Mouse (Mus musculus) T-helper 17 cell (primary cell): ENCODE data around the gene Golga3.

ENCODE experiments used
- in situ Hi-C, 2 experiments: fragments of 300-600 bp; cut with MboI, MseI; formaldehyde crosslinking; loops; 1 replicate in 1 of 2; 2 replicates in 1 of 2; pipeline ENCODE4 v1.15.1; 2025; ENCODE audit warnings: high pct_unique_total_duplicates in 2 of 2

The Golga3 gene

DNA sequence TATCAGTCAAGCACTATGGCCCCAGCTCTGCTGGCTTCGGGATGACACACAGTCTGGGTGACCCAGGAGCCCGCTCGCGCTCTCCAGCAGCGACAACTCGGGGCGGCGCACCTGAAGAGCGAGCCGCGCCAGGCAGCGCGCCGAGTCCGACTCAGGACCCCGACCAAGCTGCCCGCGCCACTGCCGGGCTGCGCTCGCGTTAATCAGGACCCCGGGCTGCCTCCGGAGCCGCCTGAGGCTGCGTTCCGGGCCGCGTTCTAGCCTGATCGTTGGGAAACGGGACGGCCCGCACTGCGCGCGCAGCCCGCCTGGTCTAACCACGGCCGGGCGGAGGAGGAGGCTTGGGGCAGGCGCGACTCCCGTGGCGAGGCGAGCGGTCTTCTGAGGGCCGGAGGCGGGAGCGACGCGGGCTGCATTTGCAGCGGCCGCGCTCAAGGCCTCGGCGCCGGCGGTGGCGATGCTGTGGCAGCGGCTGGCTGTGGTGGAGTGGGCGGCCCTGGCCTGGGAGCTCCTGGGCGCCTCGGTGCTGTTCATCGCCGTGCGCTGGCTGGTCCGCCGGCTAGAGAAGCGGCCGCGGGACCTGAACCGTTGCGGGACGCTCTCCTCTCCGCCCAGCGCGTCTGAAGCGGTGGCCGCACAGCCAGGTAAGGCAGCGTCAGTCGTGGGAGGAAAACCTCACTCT, 54.4 kb downstream of the Golga3 start, which contains the start of gene Ankle2:
TSS of gene Ankle2 (plus strand) at position 225 of the 682 bp plus-strand sequence.
- in situ Hi-C loops = loop anchor here in 1 of 2 experiments (5.0 kb wide), 1 partner anchor 41 kb away; no protein-coding TSS in a partner anchor

DNA sequence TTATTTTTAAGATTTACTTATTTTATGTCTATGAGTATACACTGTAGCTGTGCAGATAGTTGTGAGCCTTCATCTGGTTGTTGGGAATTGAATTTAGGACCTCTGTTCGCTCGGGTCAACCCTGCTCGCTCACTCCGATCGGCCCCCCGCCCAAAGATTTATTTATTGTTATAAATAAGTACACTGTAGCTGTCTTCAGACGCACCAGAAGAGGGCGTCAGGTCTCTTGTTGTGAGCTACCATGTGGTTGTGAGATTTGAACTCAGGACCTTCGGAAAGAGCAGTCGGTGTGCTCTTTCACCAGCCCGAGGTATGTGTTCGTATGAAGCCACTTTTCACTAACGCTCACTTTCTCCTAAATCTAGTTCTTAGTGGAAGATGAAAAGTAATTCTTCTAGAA, 55.1 kb downstream of the Golga3 start:
- in situ Hi-C loops = loop anchor here in 1 of 2 experiments (5.0 kb wide), 1 partner anchor 41 kb away; no protein-coding TSS in a partner anchor

DNA sequence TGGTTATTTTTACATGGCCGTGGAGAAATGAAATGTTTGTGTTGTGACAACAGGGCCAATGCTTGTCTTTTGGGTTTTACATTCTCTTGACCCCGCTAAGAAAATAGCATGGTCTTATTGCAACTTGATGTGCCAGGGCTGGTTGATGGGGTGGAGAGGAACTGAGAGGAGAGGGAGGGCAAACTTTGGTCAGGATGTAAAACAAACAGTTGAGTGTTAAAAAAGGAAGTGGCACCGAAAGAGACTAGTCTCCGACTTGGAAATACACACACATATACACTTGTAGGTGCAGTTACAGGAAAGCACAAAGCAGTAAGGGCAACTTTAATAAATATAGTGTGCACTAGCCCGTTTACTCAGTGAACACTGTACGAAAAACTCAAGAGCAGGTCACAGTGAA, 55.8 kb downstream of the Golga3 start:
- in situ Hi-C loops = loop anchor here in 1 of 2 experiments (5.0 kb wide), 1 partner anchor 40 kb away; no protein-coding TSS in a partner anchor

DNA sequence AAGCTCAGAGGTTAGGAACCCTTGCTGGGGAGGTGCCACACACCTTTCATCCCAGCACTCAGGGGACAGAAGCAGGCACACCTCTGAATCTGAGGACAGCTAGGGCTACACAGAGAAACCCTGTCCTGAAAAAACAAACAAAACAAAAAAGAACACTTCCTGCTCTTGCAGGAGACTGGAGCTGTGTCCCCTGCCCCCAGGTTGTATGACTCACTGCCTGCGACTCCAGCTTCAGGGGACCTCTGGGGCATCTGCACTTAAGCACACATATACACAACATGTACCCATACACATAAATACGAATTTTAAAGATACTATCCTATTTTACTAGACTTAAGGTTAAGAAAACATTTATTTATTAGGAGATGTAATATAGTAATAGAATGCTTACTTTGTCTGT, 67.6 kb downstream of the Golga3 start:
- in situ Hi-C loops = no loop called here

DNA sequence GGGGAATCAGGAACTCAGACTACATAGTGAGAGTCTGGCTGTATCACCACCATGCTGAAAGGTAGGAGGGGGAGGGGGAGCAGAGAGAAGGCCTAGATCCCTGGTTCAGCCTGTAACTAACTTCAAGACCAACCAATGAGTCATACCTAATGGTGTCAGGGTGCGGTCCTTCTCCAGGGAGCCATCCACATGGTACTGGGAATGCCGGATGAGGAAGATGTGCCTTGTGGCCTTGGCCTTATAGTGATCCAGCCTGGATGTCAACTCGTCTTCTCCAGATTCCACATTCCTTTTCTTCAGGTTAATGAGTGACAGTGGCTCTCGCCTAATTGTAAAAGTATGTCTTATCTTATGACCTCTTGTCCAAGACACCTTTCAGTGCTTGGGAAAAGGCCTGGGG, 90.4 kb downstream of the Golga3 start:
- in situ Hi-C loops = no loop called here

DNA sequence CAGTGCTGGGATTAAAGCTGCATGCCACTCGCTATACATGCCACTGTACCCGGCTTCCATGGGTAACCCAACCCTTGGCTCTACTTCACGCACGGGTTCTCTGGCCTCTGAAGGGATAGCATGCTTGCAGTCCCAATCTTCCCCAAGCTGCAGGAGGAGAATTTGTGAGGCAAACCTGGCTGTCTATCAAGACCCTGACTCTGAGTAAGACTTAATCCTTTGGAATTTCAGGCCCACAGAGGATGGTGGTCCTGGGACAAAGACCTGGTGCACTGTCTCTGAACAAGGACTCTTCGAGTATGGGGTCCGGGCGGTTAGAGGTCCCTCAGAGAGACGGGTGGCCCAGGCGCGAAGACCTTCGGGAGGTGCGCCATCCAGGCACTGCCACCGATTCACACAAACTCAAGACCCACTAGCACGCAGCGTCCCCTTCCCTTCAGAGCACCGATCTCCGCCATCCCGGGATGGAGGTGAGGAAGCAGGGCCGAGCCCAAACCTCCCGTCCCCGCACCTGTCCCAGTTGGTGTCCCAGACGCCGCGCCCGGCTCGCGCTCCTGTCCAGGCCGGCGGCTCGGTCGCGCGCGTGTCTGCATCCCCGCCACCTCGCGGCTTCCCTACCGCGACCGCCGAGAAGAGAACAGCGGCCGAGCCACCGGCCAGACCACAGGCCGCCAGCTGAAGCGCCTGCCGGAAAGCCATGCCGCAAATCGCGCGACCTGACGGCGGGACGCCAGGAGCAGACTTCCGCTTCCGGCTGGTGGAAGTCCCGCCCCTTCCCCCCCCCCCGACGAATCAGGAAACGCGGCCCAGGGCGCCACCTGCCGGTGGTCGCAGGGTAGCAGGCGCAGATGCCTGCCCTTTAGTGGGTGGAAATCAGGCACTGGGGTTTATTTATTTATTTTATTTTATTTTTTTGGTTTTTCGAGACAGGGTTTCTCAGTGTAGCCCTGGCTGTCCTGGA, 92.9 kb downstream of the Golga3 start, which contains the start of gene Pgam5:
TSS of gene Pgam5 (minus strand) at position 773 of the 961 bp plus-strand sequence.
- in situ Hi-C loops = loop anchor here (5.0 to 10.0 kb wide), 3 partner anchors 37 to 2005 kb away; partner anchors contain the start of genes Ankle2 (in 1 of the 2) and Tpst2 (in 1 of the 2)

DNA sequence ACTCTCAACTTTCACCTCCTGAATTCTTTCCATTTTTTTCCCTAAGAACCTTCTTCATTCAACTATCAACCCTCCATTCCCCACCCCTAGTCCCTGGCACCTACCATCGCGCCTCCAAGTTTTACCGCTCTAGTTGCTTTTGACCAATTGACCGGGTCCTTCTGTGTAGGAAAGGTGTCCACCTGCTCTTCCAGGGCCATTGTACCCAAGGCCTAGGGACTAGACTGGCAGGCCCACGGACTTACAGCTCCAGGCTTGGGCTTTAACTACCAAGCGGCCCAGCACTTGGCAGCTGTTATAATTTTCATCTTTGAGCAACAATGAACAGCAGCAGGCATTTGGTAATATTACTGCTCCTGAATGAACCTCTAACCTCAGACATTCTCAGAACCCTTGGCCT, 93.7 kb downstream of the Golga3 start:
- in situ Hi-C loops = loop anchor here (5.0 to 10.0 kb wide), 3 partner anchors 38 to 2005 kb away; partner anchors contain the start of genes Ankle2 (in 1 of the 2) and Tpst2 (in 1 of the 2)

DNA sequence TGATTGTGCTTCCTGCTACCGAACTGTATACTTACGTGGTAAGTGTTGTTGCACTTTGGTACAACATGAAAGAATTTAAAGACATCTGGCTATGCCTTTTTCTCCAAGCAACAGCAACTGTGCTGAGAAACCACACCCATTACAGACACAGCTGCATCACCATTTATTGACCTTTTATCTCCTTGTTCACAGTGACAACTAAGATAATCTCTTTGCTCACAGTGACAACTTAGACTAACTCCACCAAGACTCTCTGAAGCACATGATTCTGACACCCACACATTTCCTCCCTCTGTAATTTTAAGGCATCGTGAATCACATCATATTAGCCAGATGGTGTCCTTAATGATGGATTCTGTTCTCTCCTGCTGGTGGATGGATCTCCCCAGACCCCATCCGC, 97.6 kb downstream of the Golga3 start:
- in situ Hi-C loops = loop anchor here (5.0 to 10.0 kb wide), 3 partner anchors 42 to 2001 kb away; partner anchors contain the start of genes Ankle2 (in 1 of the 2) and Tpst2 (in 1 of the 2)

DNA sequence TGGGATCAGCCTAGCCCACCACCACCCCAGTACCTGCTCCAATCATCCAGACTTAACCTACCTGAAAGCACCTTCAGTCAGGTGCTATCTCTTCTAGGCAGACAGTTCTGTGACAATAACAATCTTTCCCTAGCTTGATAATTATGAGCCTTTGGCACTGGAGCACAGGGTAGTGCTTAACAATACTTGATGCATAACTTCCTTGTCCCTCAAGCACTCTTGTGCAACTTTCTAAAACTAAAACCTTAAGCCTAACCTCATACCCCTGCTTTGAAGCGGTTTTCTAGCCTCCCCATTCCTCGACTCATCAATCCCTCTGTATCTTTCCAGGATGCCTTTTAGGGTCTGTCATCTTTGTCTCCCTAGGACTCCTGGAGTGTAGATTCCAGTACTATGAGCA, 98.3 kb downstream of the Golga3 start:
- in situ Hi-C loops = loop anchor here (5.0 to 25.0 kb wide), 4 partner anchors 43 to 2000 kb away; partner anchors contain the start of genes Ankle2 (in 1 of the 2) and Tpst2 (in 1 of the 2)
